Mouse (Mus musculus) adipose tissue, adult 10 weeks (tissue): ENCODE results near the gene Acsl3. TPM values are rescaled to one million over a fixed set of nuclear protein-coding genes. Genes with fewer than 3 reads are reported as not detected.

ENCODE experiments used
- polyA plus RNA-seq: library from polyadenylated mRNA; stranded (reverse); fragments of 350-450 nt; fragmentation: Illumina TruSeq; extraction: RNeasy Lipid Tissue Mini Kit (QIAGEN cat#74804); gene quantifications from one replicate; pipeline ENCODE4 v1.2.3, GENCODE M21; 2014; ENCODE audit warnings: low read depth, low replicate concordance

Gene Acsl3
- 22.6 TPM for polyA plus RNA-seq

DNA sequence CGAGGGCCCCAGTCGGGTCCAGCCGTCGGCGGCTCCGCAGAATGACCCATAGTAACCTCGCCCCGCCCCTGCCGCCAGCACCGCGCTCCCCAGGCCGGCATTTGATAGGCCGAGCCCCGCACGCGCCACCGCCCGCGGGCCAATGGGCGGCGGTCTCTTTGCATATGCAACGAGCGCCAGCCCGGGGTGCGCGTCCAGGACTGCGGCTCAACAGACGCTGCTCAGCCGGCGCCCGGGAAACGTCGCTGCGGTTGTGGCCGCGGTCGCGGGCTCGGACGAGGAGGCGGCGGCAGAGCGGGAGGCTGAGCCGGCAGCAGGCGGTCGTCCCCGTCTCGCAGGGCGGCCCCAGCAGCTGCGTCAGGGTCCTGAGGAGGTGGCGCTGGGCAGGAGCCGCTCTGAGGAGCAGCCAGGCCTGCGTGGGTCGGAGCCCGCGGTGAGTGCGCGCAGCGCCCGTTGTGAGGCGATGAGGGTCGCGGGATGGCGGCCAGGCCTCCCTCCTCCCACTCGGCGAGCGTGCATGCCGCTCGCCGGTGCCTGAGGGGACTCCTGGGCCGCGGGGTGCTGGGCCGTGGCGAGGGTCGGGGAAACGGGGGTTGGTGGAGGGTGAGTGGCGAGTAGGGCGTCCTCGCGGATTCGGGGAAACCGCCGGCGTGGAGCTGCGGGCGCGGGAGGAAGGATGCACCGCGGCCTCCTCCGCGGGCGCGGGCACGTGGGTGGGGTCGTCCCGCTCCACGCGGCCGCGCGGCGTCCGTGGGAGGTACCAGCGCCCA, at the start of gene Acsl3, which contains the start of gene Utp14b:
Gene Acsl3, plus strand, starts transcription at position 155 of the 770 bp plus-strand sequence.
Gene Utp14b, plus strand, starts transcription at position 368 of the 770 bp plus-strand sequence.

Other genes with a start within 250 kb of the Acsl3 start
- gene Farsb, start 168.9 kb upstream of the Acsl3 start, polyA plus RNA-seq: 32.1 TPM
- 21.8 TPM for gene Mogat1, start 146.8 kb upstream of the Acsl3 start, polyA plus RNA-seq
- 2.2 TPM for gene BC035947, start 145.7 kb upstream of the Acsl3 start, polyA plus RNA-seq
- 2.5 TPM for gene Utp14b, start 213 bp downstream of the Acsl3 start, polyA plus RNA-seq
- gene Kcne4, start 158.9 kb downstream of the Acsl3 start, polyA plus RNA-seq: 9.9 TPM